In genomic region chr11:95762996-95763395, GRCm38 (mm10) we compare ENCODE assay signal across 28 mouse cellular contexts. TPM values are rescaled to one million over a fixed set of nuclear protein-coding genes. Genes with fewer than 3 reads are reported as not detected.
DNase-seq lines count a peak whose midpoint lies in the region; ATAC-seq and TF ChIP-seq lines count a peak whose summit lies in the region.
"Had no signal": no experiment of that assay in that cellular context is flagged by ENCODE, and none has a peak within 500 bp of the region (broad histone marks: within the 10 kb centered on the region; RNA-seq: fewer than 3 reads in every experiment).

No protein-coding gene starts in this region.

- no peaks in the 10 kb centered on the region for H3K9me3 ChIP-seq in kidney, embryonic 15.5 days (replicated peaks)
- H3K9me3 ChIP-seq in kidney, embryonic 14.5 days (ENCODE audit: control insufficient read depth, low read length), result no peaks in the 10 kb centered on the region
- no peaks in the 10 kb centered on the region for H3K9me3 ChIP-seq in lung, postnatal 0 days (ENCODE audit: low read length)
- H3K9me3 ChIP-seq in limb, embryonic 15.5 days, result no peaks in the 10 kb centered on the region
- no peaks in the 10 kb centered on the region for H3K9me3 ChIP-seq in hindbrain, embryonic 14.5 days (ENCODE audit: control insufficient read depth, low read length)
- H3K9me3 ChIP-seq: heart, embryonic 13.5 days; hindbrain, embryonic 15.5 days; midbrain, embryonic 15.5 days; neural tube, embryonic 15.5 days had no signal

- 0 out of 2 replicates have a peak overlapping the region, but pooled peaks have one; percentile 28 for H3K27ac ChIP-seq in kidney, embryonic 15.5 days
- H3K27ac ChIP-seq in kidney, embryonic 14.5 days (ENCODE audit: low read depth, low read length), result no peak overlapping the region
- H3K27ac ChIP-seq in lung, postnatal 0 days (ENCODE audit: low read length), result no peak overlapping the region
- no peak overlapping the region for H3K27ac ChIP-seq in limb, embryonic 15.5 days
- H3K27ac ChIP-seq in hindbrain, embryonic 14.5 days, result no peak overlapping the region
- H3K27ac ChIP-seq: heart, embryonic 13.5 days; hindbrain, embryonic 15.5 days; left cerebral cortex, adult 2 months; liver, embryonic 14.5 days; macrophage; midbrain, embryonic 15.5 days; neural tube, embryonic 15.5 days had no signal

- H3K27me3 ChIP-seq in kidney, embryonic 15.5 days, result no peaks in the 10 kb centered on the region
- no peaks in the 10 kb centered on the region for H3K27me3 ChIP-seq in kidney, embryonic 14.5 days (ENCODE audit: control insufficient read depth, insufficient read depth, low read length)
- no peaks in the 10 kb centered on the region for H3K27me3 ChIP-seq in lung, postnatal 0 days (replicated peaks; ENCODE audit: insufficient read depth, low read length)
- H3K27me3 ChIP-seq in limb, embryonic 15.5 days, result no peaks in the 10 kb centered on the region
- no peaks in the 10 kb centered on the region for H3K27me3 ChIP-seq in hindbrain, embryonic 14.5 days (ENCODE audit: control insufficient read depth, insufficient read depth, low read length)
- H3K27me3 ChIP-seq: heart, embryonic 13.5 days; hindbrain, embryonic 15.5 days; midbrain, embryonic 15.5 days; neural tube, embryonic 15.5 days had no signal

- no peak overlapping the region for H3K9ac ChIP-seq in kidney, embryonic 15.5 days
- no peak overlapping the region for H3K9ac ChIP-seq in kidney, embryonic 14.5 days (ENCODE audit: low read depth, low read length)
- H3K9ac ChIP-seq in lung, postnatal 0 days (replicated peaks; ENCODE audit: low read depth), result no peak overlapping the region
- H3K9ac ChIP-seq in limb, embryonic 15.5 days, result no peak overlapping the region
- no peak overlapping the region for H3K9ac ChIP-seq in hindbrain, embryonic 14.5 days
- H3K9ac ChIP-seq: heart, embryonic 13.5 days; hindbrain, embryonic 15.5 days; liver, embryonic 14.5 days; midbrain, embryonic 15.5 days; neural tube, embryonic 15.5 days had no signal

- no peak for TF ChIP-seq EP300 in lung, postnatal 0 days (IDR thresholded peaks at IDR 0.05)

- no peak for TF ChIP-seq POLR2A in lung, adult 2 months (IDR thresholded peaks at IDR 0.05; ENCODE audit: borderline replicate concordance, extremely low read depth, low read depth, low read length)

- ATAC-seq in kidney, embryonic 15.5 days (replicated peaks; ENCODE audit: low FRiP score), result no peak
- ATAC-seq in kidney, embryonic 14.5 days (ENCODE audit: low FRiP score, low TSS enrichment), result no peak
- no peak for ATAC-seq in lung, postnatal 0 days
- ATAC-seq in limb, embryonic 15.5 days (ENCODE audit: insufficient number of reproducible peaks, low FRiP score, low TSS enrichment, low read depth), result 0 out of 2 replicates have a peak, but pooled peaks have one; percentile 48
- no peak for ATAC-seq in hindbrain, embryonic 14.5 days (ENCODE audit: low FRiP score)
- ATAC-seq: forebrain, embryonic 14.5 days; inflammation-experienced regulatory T-cells, adult 6 months; midbrain, embryonic 15.5 days had no signal

- H3K4me3 ChIP-seq in kidney, embryonic 15.5 days (replicated peaks), result no peak overlapping the region
- H3K4me3 ChIP-seq in kidney, embryonic 14.5 days (ENCODE audit: low read length), result no peak overlapping the region
- H3K4me3 ChIP-seq in lung, postnatal 0 days (ENCODE audit: low read depth, low read length), result no peak overlapping the region
- H3K4me3 ChIP-seq in lung, adult 2 months (replicated peaks; ENCODE audit: extremely low read depth, low read depth, low read length), result no peak overlapping the region
- H3K4me3 ChIP-seq in limb, embryonic 15.5 days, result no peak overlapping the region
- H3K4me3 ChIP-seq in hindbrain, embryonic 14.5 days (replicated peaks; ENCODE audit: low read length), result no peak overlapping the region
- H3K4me3 ChIP-seq: heart, embryonic 13.5 days; hindbrain, embryonic 15.5 days; left cerebral cortex, adult 2 months; midbrain, embryonic 15.5 days; neural tube, embryonic 15.5 days had no signal

- peaks cover 4% of the 10 kb centered on the region for H3K4me1 ChIP-seq in kidney, embryonic 15.5 days
- H3K4me1 ChIP-seq in kidney, embryonic 14.5 days (ENCODE audit: control insufficient read depth, insufficient read depth, low read length), result no peaks in the 10 kb centered on the region
- no peaks in the 10 kb centered on the region for H3K4me1 ChIP-seq in lung, postnatal 0 days (ENCODE audit: insufficient read depth, low read depth, low read length)
- H3K4me1 ChIP-seq in lung, adult 2 months (ENCODE audit: control insufficient read depth, insufficient read depth, low read length), result no peaks in the 10 kb centered on the region
- peaks cover 3% of the 10 kb centered on the region; the same call in 1 of the 2 replicates for H3K4me1 ChIP-seq in limb, embryonic 15.5 days
- H3K4me1 ChIP-seq in hindbrain, embryonic 14.5 days (replicated peaks; ENCODE audit: control insufficient read depth, insufficient read depth, low read length), result no peaks in the 10 kb centered on the region
- H3K4me1 ChIP-seq: hindbrain, embryonic 15.5 days; midbrain, embryonic 15.5 days; neural tube, embryonic 15.5 days had no signal

- 72% methylated on average over 4 of the region's 4 CpGs for WGBS in kidney, embryonic 15.5 days
- whole genome bisulfite sequencing in kidney, embryonic 14.5 days, result 77% methylated on average over 4 of the region's 4 CpGs
- WGBS in lung, postnatal 0 days, result 73% methylated on average over 4 of the region's 4 CpGs
- 75% methylated on average over 4 of the region's 4 CpGs for WGBS in lung, adult 2 months
- 65% methylated on average over 4 of the region's 4 CpGs for WGBS in limb, embryonic 15.5 days
- 93% methylated on average over 4 of the region's 4 CpGs for WGBS in hindbrain, embryonic 14.5 days

- H3K36me3 ChIP-seq in kidney, embryonic 15.5 days, result peaks cover 36% of the 10 kb centered on the region
- H3K36me3 ChIP-seq in kidney, embryonic 14.5 days (ENCODE audit: control insufficient read depth, insufficient read depth, low read length), result peaks cover 13% of the 10 kb centered on the region
- 0 out of 2 replicates have a peak, but pooled peaks cover 3% of the 10 kb centered on the region for H3K36me3 ChIP-seq in lung, postnatal 0 days (ENCODE audit: insufficient read depth, low read length)
- H3K36me3 ChIP-seq in limb, embryonic 15.5 days, result peaks cover 33% of the 10 kb centered on the region
- peaks cover 35% of the 10 kb centered on the region for H3K36me3 ChIP-seq in hindbrain, embryonic 14.5 days (replicated peaks; ENCODE audit: control insufficient read depth, insufficient read depth)

- TF ChIP-seq CTCF in lung, postnatal 0 days (IDR thresholded peaks at IDR 0.05), result no peak
- no peak for TF ChIP-seq CTCF in lung, adult 2 months (IDR thresholded peaks at IDR 0.05; ENCODE audit: insufficient read depth, low read length)

- DNase-seq in lung, postnatal 0 days (ENCODE audit: low spot score), result peak; percentile 58
- no peak for DNase-seq in lung, adult 2 months
- DNase-seq in MN1 (ENCODE audit: low spot score), result peak; percentile 53
- DNase-seq in hindbrain, embryonic 14.5 days (ENCODE audit: low spot score), result no peak
- DNase-seq in cerebellum, postnatal 4 days (ENCODE audit: low spot score in 2 of 2), result no peak
- DNase-seq: adrenal gland, postnatal 25 days; cerebellum, adult 11-12 months; cerebellum, adult 9-11 months; gastrocnemius, postnatal 14 days; heart, postnatal 10 days; kidney, adult 11 months; kidney, postnatal 25 days; liver; retina, postnatal 1 day; right cerebral cortex, postnatal 25 days; thymus, postnatal 14 days had no signal

- H3K4me2 ChIP-seq in kidney, embryonic 15.5 days, result no peak overlapping the region
- no peak overlapping the region for H3K4me2 ChIP-seq in kidney, embryonic 14.5 days (replicated peaks; ENCODE audit: low read depth, low read length)
- H3K4me2 ChIP-seq in lung, postnatal 0 days (replicated peaks; ENCODE audit: low read depth, low read length), result no peak overlapping the region
- no peak overlapping the region for H3K4me2 ChIP-seq in limb, embryonic 15.5 days
- H3K4me2 ChIP-seq in hindbrain, embryonic 14.5 days (replicated peaks), result no peak overlapping the region
- H3K4me2 ChIP-seq: heart, embryonic 13.5 days; hindbrain, embryonic 15.5 days; midbrain, embryonic 15.5 days; neural tube, embryonic 15.5 days had no signal

RNA-seq across cellular contexts. Expression of gene B130006D01Rik, which starts 39.6 kb away (rescaled TPM):
- polyA plus RNA-seq in kidney, embryonic 15.5 days (2015; fragmentation: Nextera tagmentation; extraction: Ambion mirVana), result 1.3 and 1.6 TPM in 2 replicates
- 1.5 and 1.6 TPM in 2 replicates for polyA plus RNA-seq in kidney, embryonic 14.5 days (2014; fragmentation: Nextera tagmentation; extraction: Ambion mirVana)
- 0.42 and 0.61 TPM in 2 replicates for polyA plus RNA-seq in lung, postnatal 0 days (2015; fragmentation: Nextera tagmentation; extraction: Ambion mirVana)
- 0.07 and 0.18 TPM in 2 replicates for polyA plus RNA-seq in lung, adult 2 months (2012; rRNA removed)
- 0.99 and 1.2 TPM in 2 replicates for polyA plus RNA-seq in limb, embryonic 15.5 days (2015; fragmentation: Nextera tagmentation; extraction: Ambion mirVana)
- polyA plus RNA-seq in hindbrain, embryonic 14.5 days (2014; fragmentation: Nextera tagmentation; extraction: Ambion mirVana), result 0.83 and 1.6 TPM in 2 replicates

RNA-seq across cellular contexts. Expression of gene Zfp652, which starts 50.5 kb away (rescaled TPM):
- 22.3 and 23.1 TPM in 2 replicates for polyA plus RNA-seq in kidney, embryonic 15.5 days (2015; fragmentation: Nextera tagmentation; extraction: Ambion mirVana)
- 13.5 and 13.8 TPM in 2 replicates for polyA plus RNA-seq in kidney, embryonic 14.5 days (2014; fragmentation: Nextera tagmentation; extraction: Ambion mirVana)
- polyA plus RNA-seq in lung, postnatal 0 days (2015; fragmentation: Nextera tagmentation; extraction: Ambion mirVana), result 18.5 and 19.6 TPM in 2 replicates
- 35.6 and 40.4 TPM in 2 replicates for polyA plus RNA-seq in lung, adult 2 months (2012; rRNA removed)
- polyA plus RNA-seq in limb, embryonic 15.5 days (2015; fragmentation: Nextera tagmentation; extraction: Ambion mirVana), result 23.4 and 26.6 TPM in 2 replicates
- polyA plus RNA-seq in hindbrain, embryonic 14.5 days (2014; fragmentation: Nextera tagmentation; extraction: Ambion mirVana), result 10.9 and 12.8 TPM in 2 replicates

Comparison
In these comparisons a context has a peak if more than half of its experiments do, and no peak if none do; other contexts are left out.
1. DNase-seq: peak in lung, postnatal 0 days (single experiment) and MN1 (single experiment); none in lung, adult 2 months (single experiment), hindbrain, embryonic 14.5 days (single experiment) and cerebellum, postnatal 4 days (0 of 2).